8 mouse cellular contexts compared by ENCODE assay signal in the genomic region with DNA sequence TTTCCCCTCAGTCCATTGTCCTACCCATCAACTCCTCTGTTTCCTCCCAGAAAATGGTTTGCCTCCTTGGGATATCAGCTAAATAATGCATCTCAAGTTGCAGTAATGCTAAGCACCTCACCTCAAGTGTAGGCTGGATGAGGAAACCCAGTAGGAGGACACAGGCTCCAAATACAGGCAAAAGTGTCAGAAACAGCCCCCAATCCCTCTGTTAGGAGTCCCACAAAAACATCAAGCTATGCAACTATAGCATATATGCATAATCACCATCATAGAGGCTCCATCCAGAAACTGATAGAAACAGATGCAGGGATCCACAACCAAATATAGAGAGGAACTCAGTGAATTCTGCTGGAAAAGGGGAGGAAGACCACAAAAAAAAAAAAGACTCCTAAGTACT.
"Had no signal": no experiment of that assay in that cellular context is flagged by ENCODE, and none has a peak within 500 bp of the region (broad histone marks: within the 10 kb centered on the region; RNA-seq: fewer than 3 reads in every experiment).

No protein-coding gene starts in this region.

- DNase-seq: liver, postnatal 0 days; lung, adult 2 months; lung, postnatal 14 days; lung, postnatal 36 days; right cerebral cortex, postnatal 25 days; thymus, adult 2 months; thymus, postnatal 25 days; thymus, postnatal 4 days had no signal
